Comparison of ENCODE assay signal across 13 mouse cellular contexts in genomic region chr11:64925970-64926369, GRCm38 (mm10). TPM values are rescaled to one million over a fixed set of nuclear protein-coding genes. Genes with fewer than 3 reads are reported as not detected.
DNase-seq lines count a peak whose midpoint lies in the region; ATAC-seq lines count a peak whose summit lies in the region.
"Had no signal": no experiment of that assay in that cellular context is flagged by ENCODE, and none has a peak within 500 bp of the region (broad histone marks: within the 10 kb centered on the region; RNA-seq: fewer than 3 reads in every experiment).

No protein-coding gene starts in this region.

- DNase-seq in cerebellum, postnatal 36 days = peak; percentile 25 to 36
- no peak for DNase-seq in liver, embryonic 13.5 days
- DNase-seq in liver = no peak
- DNase-seq in Muller cell, postnatal 12 days (ENCODE audit: inconsistent ontology term) = peak; percentile 48
- no peak for DNase-seq in limb, embryonic 10.5 days (ENCODE audit: low spot score)
- DNase-seq: kidney, adult 2 months; thymus, adult 18-20 months had no signal

- ATAC-seq in cerebellum, adult (ENCODE audit: insufficient number of reproducible peaks, low FRiP score, low TSS enrichment) = no peak
- no peak for ATAC-seq in liver, embryonic 13.5 days (ENCODE audit: low read depth)
- peak; percentile 65; the same call in 1 of the 2 replicates for ATAC-seq in heart, embryonic 16.5 days (replicated peaks; ENCODE audit: extremely low read depth, insufficient read depth, low FRiP score)
- ATAC-seq in kidney, embryonic 14.5 days (ENCODE audit: low FRiP score, low TSS enrichment) = no peak

- H3K4me2 ChIP-seq in liver, embryonic 13.5 days = no peak overlapping the region
- H3K4me2 ChIP-seq in heart, embryonic 16.5 days (ENCODE audit: low read depth, low read length) = no peak overlapping the region
- H3K4me2 ChIP-seq in kidney, embryonic 14.5 days (replicated peaks; ENCODE audit: low read depth, low read length) = no peak overlapping the region
- H3K4me2 ChIP-seq: hindbrain, embryonic 15.5 days had no signal

- H3K9ac ChIP-seq in liver, embryonic 13.5 days = no peak overlapping the region
- H3K9ac ChIP-seq in heart, embryonic 16.5 days (ENCODE audit: low read length) = no peak overlapping the region
- no peak overlapping the region for H3K9ac ChIP-seq in kidney, embryonic 14.5 days (ENCODE audit: low read depth, low read length)
- H3K9ac ChIP-seq: hindbrain, embryonic 15.5 days had no signal

- no peak overlapping the region for H3K4me3 ChIP-seq in liver, embryonic 13.5 days (replicated peaks)
- H3K4me3 ChIP-seq in heart, embryonic 16.5 days (ENCODE audit: low read length) = no peak overlapping the region
- no peak overlapping the region for H3K4me3 ChIP-seq in kidney, embryonic 14.5 days (ENCODE audit: low read length)
- no peak overlapping the region for H3K4me3 ChIP-seq in limb, embryonic 10.5 days
- H3K4me3 ChIP-seq: hindbrain, embryonic 15.5 days; layer of hippocampus, adult 2 months had no signal

- H3K9me3 ChIP-seq in liver, embryonic 13.5 days (replicated peaks) = no peaks in the 10 kb centered on the region
- no peaks in the 10 kb centered on the region for H3K9me3 ChIP-seq in heart, embryonic 16.5 days (replicated peaks; ENCODE audit: control insufficient read depth, low read length)
- H3K9me3 ChIP-seq in kidney, embryonic 14.5 days (ENCODE audit: control insufficient read depth, low read length) = no peaks in the 10 kb centered on the region
- H3K9me3 ChIP-seq in limb, embryonic 10.5 days (replicated peaks) = no peaks in the 10 kb centered on the region
- H3K9me3 ChIP-seq: hindbrain, embryonic 15.5 days had no signal

- 38% methylated on average over 1 of the region's 1 CpGs for WGBS in liver, embryonic 13.5 days (ENCODE audit: insufficient replicate concordance)
- 38% methylated on average over 1 of the region's 1 CpGs for WGBS in heart, embryonic 16.5 days
- 88% methylated on average over 1 of the region's 1 CpGs for WGBS in kidney, embryonic 14.5 days
- WGBS in limb, embryonic 10.5 days = 71% methylated on average over 1 of the region's 1 CpGs

- peak overlapping the region; percentile 20; the same call in 1 of the 2 replicates for H3K27ac ChIP-seq in liver, embryonic 13.5 days
- no peak overlapping the region; the same call in 1 of the 2 replicates for H3K27ac ChIP-seq in heart, embryonic 16.5 days (ENCODE audit: low read length)
- H3K27ac ChIP-seq in kidney, embryonic 14.5 days (ENCODE audit: low read depth, low read length) = no peak overlapping the region
- no peak overlapping the region for H3K27ac ChIP-seq in limb, embryonic 10.5 days
- H3K27ac ChIP-seq: hindbrain, embryonic 15.5 days; layer of hippocampus, adult 2 months had no signal

- H3K27me3 ChIP-seq in liver, embryonic 13.5 days = no peaks in the 10 kb centered on the region
- no peaks in the 10 kb centered on the region for H3K27me3 ChIP-seq in heart, embryonic 16.5 days (ENCODE audit: control insufficient read depth, insufficient read depth, low read length)
- H3K27me3 ChIP-seq in kidney, embryonic 14.5 days (ENCODE audit: control insufficient read depth, insufficient read depth, low read length) = no peaks in the 10 kb centered on the region
- H3K27me3 ChIP-seq in limb, embryonic 10.5 days (ENCODE audit: low read depth, poor library complexity, severe bottlenecking) = peaks cover 14% of the 10 kb centered on the region; the same call in 1 of the 2 replicates
- H3K27me3 ChIP-seq: CH12.LX; hindbrain, embryonic 15.5 days had no signal

- H3K4me1 ChIP-seq in liver, embryonic 13.5 days (replicated peaks) = peaks cover 51% of the 10 kb centered on the region
- peaks cover 8% of the 10 kb centered on the region; the same call in 1 of the 2 replicates for H3K4me1 ChIP-seq in heart, embryonic 16.5 days (ENCODE audit: control insufficient read depth, insufficient read depth, low read length)
- no peaks in the 10 kb centered on the region for H3K4me1 ChIP-seq in kidney, embryonic 14.5 days (ENCODE audit: control insufficient read depth, insufficient read depth, low read length)
- no peaks in the 10 kb centered on the region for H3K4me1 ChIP-seq in limb, embryonic 10.5 days
- H3K4me1 ChIP-seq: hindbrain, embryonic 15.5 days had no signal

- H3K36me3 ChIP-seq in liver, embryonic 13.5 days = no peaks in the 10 kb centered on the region
- H3K36me3 ChIP-seq in heart, embryonic 16.5 days (ENCODE audit: control insufficient read depth, insufficient read depth) = no peaks in the 10 kb centered on the region
- no peaks in the 10 kb centered on the region for H3K36me3 ChIP-seq in kidney, embryonic 14.5 days (ENCODE audit: control insufficient read depth, insufficient read depth, low read length)
- no peaks in the 10 kb centered on the region for H3K36me3 ChIP-seq in limb, embryonic 10.5 days
- H3K36me3 ChIP-seq: hindbrain, embryonic 15.5 days had no signal

RNA-seq across cellular contexts. Expression of gene Elac2, which starts 52.9 kb away (rescaled TPM):
- polyA plus RNA-seq in liver, embryonic 13.5 days (2015; fragmentation: Nextera tagmentation; extraction: Ambion mirVana) = 22.0 and 23.9 TPM in 2 replicates
- 20.1 and 20.7 TPM in 2 replicates for polyA plus RNA-seq in heart, embryonic 16.5 days (2015; fragmentation: Nextera tagmentation; extraction: Ambion mirVana)
- polyA plus RNA-seq in kidney, embryonic 14.5 days (2014; fragmentation: Nextera tagmentation; extraction: Ambion mirVana) = 19.6 and 38.4 TPM in 2 replicates
- polyA plus RNA-seq in limb, embryonic 10.5 days (2016; fragmentation: Nextera tagmentation; extraction: Ambion mirVana) = 41.5 and 46.9 TPM in 2 replicates

Comparison
In these comparisons a context has a peak if more than half of its experiments do, and no peak if none do; other contexts are left out.
1. DNase-seq: peak in cerebellum, postnatal 36 days (2 of 2) and Muller cell, postnatal 12 days (single experiment); none in liver, embryonic 13.5 days (single experiment), liver (single experiment) and limb, embryonic 10.5 days (single experiment).